Mouse (Mus musculus): ENCODE measurements around the gene Tmem186. TPM values are rescaled to one million over a fixed set of nuclear protein-coding genes. Genes with fewer than 3 reads are reported as not detected.
A peak's percentile ranks its signal among the peaks of the same experiment; 100 is the strongest.

Gene Tmem186
- polyA plus RNA-seq, 1 experiment from 2014 or later, result 11.1 TPM

DNA sequence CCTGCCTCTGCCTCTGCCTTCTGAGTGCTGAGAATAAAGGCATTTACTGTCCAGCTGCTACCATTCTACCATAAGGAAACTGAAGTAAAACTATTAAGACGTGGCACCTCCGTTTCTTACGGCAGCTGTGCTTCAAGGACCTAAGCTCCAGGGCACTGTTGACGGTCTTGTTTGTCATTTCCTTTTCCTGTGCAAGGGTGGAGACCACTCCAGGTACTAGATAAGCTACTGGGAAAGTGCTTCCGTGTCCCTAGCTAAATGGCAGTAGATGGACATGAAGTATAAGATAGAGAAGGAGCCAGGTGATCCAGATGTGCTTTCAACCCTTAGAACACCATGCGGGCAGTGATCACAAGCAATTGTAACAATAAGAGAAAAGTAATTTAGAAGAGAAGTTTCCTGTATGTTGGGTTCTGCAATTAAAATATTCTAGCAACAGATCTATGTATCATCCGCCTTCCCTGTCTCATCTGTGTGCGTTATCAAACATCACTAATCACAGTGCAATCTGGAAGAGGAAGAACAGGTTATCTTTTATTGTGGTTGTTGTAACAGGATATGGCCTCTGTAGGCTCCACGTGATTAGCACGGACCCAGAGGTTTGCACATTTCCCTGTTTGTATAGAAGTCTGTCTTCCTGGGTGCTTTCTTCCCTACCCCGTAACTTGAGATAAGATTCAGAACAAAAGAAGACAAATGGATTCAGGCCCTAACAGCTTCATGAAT is 2.1 kb upstream of the Tmem186 start:
- Histone ChIP-seq H3K9me3 (ENCODE audit: control insufficient read depth, low read length) (no peaks in the 10 kb centered on the region), H3K4me2 (replicated peaks; ENCODE audit: low read depth) (0 out of 2 replicates have a peak overlapping the region, but pooled peaks have one; percentile 6), H3K36me3 (ENCODE audit: control insufficient read depth, insufficient read depth, low read length) (peaks cover 9% of the 10 kb centered on the region; the same call in 1 of the 2 replicates), H3K4me3 (ENCODE audit: low read depth, low read length) (no peak overlapping the region), H3K4me1 (replicated peaks; ENCODE audit: control insufficient read depth, insufficient read depth) (no peaks in the 10 kb centered on the region), H3K27ac (replicated peaks) (no peak overlapping the region; the same call in 1 of the 2 replicates), H3K9ac (ENCODE audit: low read length) (no peak overlapping the region), H3K27me3 (ENCODE audit: control insufficient read depth, insufficient read depth, low read length) (no peaks in the 10 kb centered on the region)
- DNase-seq (ENCODE audit: low spot score), result no peak
- ATAC-seq (ENCODE audit: low FRiP score, low TSS enrichment), result no peak
- 70% methylated on average over 11 of the region's 11 CpGs for WGBS
- TF ChIP-seq EP300 (optimal IDR thresholded peaks at IDR 0.05) (no peak), CTCF (IDR thresholded peaks at IDR 0.05; ENCODE audit: low read depth) (no peak)

DNA sequence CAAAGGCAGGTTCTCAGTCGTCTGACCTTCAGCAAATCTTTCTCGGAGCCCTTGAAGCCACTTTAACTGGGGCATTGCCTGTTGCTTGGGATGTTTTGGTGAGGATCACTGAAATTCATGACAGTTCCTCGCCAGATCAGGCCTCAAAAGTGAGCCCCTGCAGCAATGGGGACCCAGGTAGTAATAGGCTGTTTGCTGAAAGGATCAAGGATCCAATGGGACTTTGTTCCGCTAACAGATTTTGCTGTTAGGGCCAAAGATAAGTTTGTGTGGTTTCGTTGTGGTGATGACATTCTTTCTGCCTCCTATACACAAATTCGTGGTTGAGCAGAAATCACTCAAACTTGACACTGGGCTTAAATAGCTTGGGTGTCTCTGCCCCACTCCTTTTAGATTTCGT is 619 bp upstream of the Tmem186 start:
- Histone ChIP-seq H3K27me3 (ENCODE audit: control insufficient read depth, insufficient read depth, low read length) (no peaks in the 10 kb centered on the region), H3K4me1 (replicated peaks; ENCODE audit: control insufficient read depth, insufficient read depth) (no peaks in the 10 kb centered on the region), H3K4me2 (replicated peaks; ENCODE audit: low read depth) (peak overlapping the region; percentile 90), H3K9ac (ENCODE audit: low read length) (peak overlapping the region; percentile 88), H3K9me3 (ENCODE audit: control insufficient read depth, low read length) (no peaks in the 10 kb centered on the region), H3K4me3 (ENCODE audit: low read depth, low read length) (peak overlapping the region; percentile 81), H3K36me3 (ENCODE audit: control insufficient read depth, insufficient read depth, low read length) (peaks cover 4% of the 10 kb centered on the region; the same call in 1 of the 2 replicates), H3K27ac (replicated peaks) (peak overlapping the region; percentile 96)
- DNase-seq (ENCODE audit: low spot score), result no peak
- TF ChIP-seq CTCF (IDR thresholded peaks at IDR 0.05; ENCODE audit: low read depth), result no peak
- TF ChIP-seq EP300 (optimal IDR thresholded peaks at IDR 0.05), result no peak
- WGBS, result 17% methylated on average over 7 of the region's 7 CpGs
- no peak for ATAC-seq (ENCODE audit: low FRiP score, low TSS enrichment)

DNA sequence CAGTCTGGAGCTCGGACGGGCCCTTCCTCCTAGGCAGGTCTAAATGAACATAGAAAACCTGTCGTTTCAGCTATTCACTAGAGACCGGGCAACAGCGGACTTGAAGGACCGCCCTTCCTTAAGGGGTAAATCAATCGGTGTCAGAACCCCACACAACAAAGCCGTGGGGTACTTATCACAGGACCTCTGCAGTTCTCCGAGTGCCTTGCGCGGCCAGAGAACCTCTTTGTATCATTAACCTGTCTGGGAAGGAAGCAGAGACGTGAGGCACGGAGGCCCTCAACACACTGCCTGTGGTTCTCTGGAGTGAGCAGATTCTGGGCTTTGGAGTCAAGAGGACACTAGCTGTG is 670 bp downstream of the Tmem186 start:
- DNase-seq (ENCODE audit: low spot score) (no peak), ATAC-seq (ENCODE audit: low FRiP score, low TSS enrichment) (no peak; the same call in none of the 2 replicates)
- H3K4me3 ChIP-seq (ENCODE audit: low read depth, low read length), result peak overlapping the region; percentile 81
- H3K36me3 ChIP-seq (ENCODE audit: control insufficient read depth, insufficient read depth, low read length), result no peaks in the 10 kb centered on the region
- peak overlapping the region; percentile 90 for H3K4me2 ChIP-seq (replicated peaks; ENCODE audit: low read depth)
- TF ChIP-seq CTCF (IDR thresholded peaks at IDR 0.05; ENCODE audit: low read depth) (no peak), EP300 (optimal IDR thresholded peaks at IDR 0.05) (no peak)
- peak overlapping the region; percentile 96 for H3K27ac ChIP-seq (replicated peaks)
- peak overlapping the region; percentile 88 for H3K9ac ChIP-seq (ENCODE audit: low read length)
- no peaks in the 10 kb centered on the region for H3K9me3 ChIP-seq (ENCODE audit: control insufficient read depth, low read length)
- under 1% methylated on average over 13 of the region's 13 CpGs for WGBS
- no peaks in the 10 kb centered on the region for H3K27me3 ChIP-seq (ENCODE audit: control insufficient read depth, insufficient read depth, low read length)
- no peaks in the 10 kb centered on the region for H3K4me1 ChIP-seq (replicated peaks; ENCODE audit: control insufficient read depth, insufficient read depth)

DNA sequence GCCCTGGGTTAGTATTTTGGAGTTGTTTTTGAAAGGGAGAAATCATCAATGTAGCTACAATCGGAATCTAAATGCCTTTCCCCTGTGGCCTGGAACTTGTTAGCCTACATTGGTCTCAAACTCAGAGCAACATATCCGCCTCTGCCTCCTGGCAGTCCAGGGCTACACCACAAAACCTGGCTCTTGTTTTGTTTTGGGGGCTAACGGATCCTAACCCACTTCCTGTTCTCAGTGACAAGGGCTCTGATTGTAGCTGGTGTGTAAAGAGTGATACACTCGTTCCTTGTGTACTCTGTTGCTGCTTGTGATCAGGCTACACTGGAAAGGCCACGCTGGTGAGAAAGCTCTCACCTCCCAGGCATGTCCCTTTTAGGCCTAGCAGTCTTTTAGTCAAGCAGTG is 6.1 kb downstream of the Tmem186 start:
- TF ChIP-seq EP300 (optimal IDR thresholded peaks at IDR 0.05) (no peak), CTCF (IDR thresholded peaks at IDR 0.05; ENCODE audit: low read depth) (no peak)
- no peak for DNase-seq (ENCODE audit: low spot score)

DNA sequence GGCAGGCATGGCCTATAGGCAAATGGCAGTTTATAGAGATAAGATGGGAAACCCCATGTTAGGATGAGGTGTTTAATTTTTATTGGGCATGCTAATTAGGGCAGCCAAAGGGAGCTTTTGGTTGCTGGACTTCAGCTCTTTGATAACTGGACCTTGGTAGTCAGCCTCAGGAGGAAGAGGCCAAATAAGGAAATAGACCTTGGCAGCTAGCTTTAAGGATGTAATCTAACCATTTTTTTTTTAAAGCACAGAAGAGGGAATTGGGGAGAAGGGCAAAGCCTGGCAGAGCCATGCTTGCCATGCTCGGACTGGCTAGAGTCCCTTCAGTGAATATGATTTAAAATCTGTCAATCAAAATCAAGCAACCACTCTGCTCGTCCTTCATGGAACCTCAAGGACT is 7.1 kb downstream of the Tmem186 start:
- DNase-seq (ENCODE audit: low spot score) (no peak), ATAC-seq (ENCODE audit: low FRiP score, low TSS enrichment) (no peak)
- Histone ChIP-seq H3K27ac (replicated peaks) (no peak overlapping the region), H3K9ac (ENCODE audit: low read length) (no peak overlapping the region), H3K4me2 (replicated peaks; ENCODE audit: low read depth) (no peak overlapping the region), H3K27me3 (ENCODE audit: control insufficient read depth, insufficient read depth, low read length) (no peaks in the 10 kb centered on the region), H3K4me1 (replicated peaks; ENCODE audit: control insufficient read depth, insufficient read depth) (no peaks in the 10 kb centered on the region), H3K36me3 (ENCODE audit: control insufficient read depth, insufficient read depth, low read length) (no peaks in the 10 kb centered on the region), H3K4me3 (ENCODE audit: low read depth, low read length) (no peak overlapping the region), H3K9me3 (ENCODE audit: control insufficient read depth, low read length) (no peaks in the 10 kb centered on the region)
- TF ChIP-seq EP300 (optimal IDR thresholded peaks at IDR 0.05), result no peak
- no peak for TF ChIP-seq CTCF (IDR thresholded peaks at IDR 0.05; ENCODE audit: low read depth)
- WGBS, result 80% methylated on average over 2 of the region's 2 CpGs

More for the DNA sequence above, 6.1 kb downstream of the Tmem186 start:
- 89% methylated on average over 5 of the region's 5 CpGs for WGBS
- Histone ChIP-seq H3K27me3 (ENCODE audit: control insufficient read depth, insufficient read depth, low read length) (no peaks in the 10 kb centered on the region), H3K4me3 (ENCODE audit: low read depth, low read length) (no peak overlapping the region), H3K27ac (replicated peaks) (no peak overlapping the region), H3K4me2 (replicated peaks; ENCODE audit: low read depth) (no peak overlapping the region), H3K4me1 (replicated peaks; ENCODE audit: control insufficient read depth, insufficient read depth) (no peaks in the 10 kb centered on the region), H3K36me3 (ENCODE audit: control insufficient read depth, insufficient read depth, low read length) (no peaks in the 10 kb centered on the region), H3K9me3 (ENCODE audit: control insufficient read depth, low read length) (no peaks in the 10 kb centered on the region), H3K9ac (ENCODE audit: low read length) (no peak overlapping the region)
- ATAC-seq (ENCODE audit: low FRiP score, low TSS enrichment), result no peak
